Mouse (Mus musculus) heart, postnatal 0 days (tissue): ENCODE results near the gene Shc3.

Source experiments
- CTCF ChIP-seq: IDR thresholded peaks from 2 replicates; pipeline ENCODE4 v1.5.1; 2016; ENCODE audit warnings: antibody characterized with exemption, control low read depth, low read depth
- EP300 ChIP-seq: IDR thresholded peaks from 2 replicates; pipeline ENCODE4 v1.6.1; 2016; ENCODE audit warnings: antibody characterized with exemption, low read depth

DNA sequence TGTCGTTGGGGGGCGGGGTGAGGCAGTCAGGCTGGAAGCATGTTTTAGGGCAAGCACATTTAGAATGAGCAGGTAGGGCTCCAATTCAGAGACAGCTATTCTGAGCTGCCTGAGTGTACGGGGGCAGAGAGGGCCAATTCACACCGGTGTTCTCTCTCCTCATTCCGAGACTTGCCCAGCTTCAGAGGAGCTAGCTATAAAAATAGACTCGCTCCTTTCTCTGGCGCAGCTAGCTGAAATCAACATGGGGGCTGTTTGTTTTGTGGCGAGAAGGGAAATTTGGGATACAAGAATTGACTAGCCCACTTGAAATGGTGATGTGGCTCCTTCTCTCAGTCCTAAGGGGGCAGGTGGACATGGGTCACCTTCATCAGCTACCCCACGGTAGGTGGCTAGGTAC, 60.4 kb downstream of the Shc3 start:
- no peak for TF ChIP-seq EP300
- TF ChIP-seq CTCF: no peak
